Mouse (Mus musculus) CH12.LX (cell line): Measurements from ENCODE around the gene Zbtb9. TPM values are rescaled to one million over a fixed set of nuclear protein-coding genes. Genes with fewer than 3 reads are reported as not detected.

Experiments used
- DNase-seq: peaks from one replicate; pipeline ENCODE4 v3.0.0-alpha.2; 2013; ENCODE audit errors: extremely low read depth
- H3K27ac ChIP-seq: 2 replicates; pipeline ENCODE4 v1.5.1; 2012; ENCODE audit warnings: low read depth, mild to moderate bottlenecking, control low read depth, moderate library complexity; ENCODE audit not compliant: insufficient read depth
- H3K27me3 ChIP-seq: replicated peaks from 2 replicates; pipeline ENCODE3; 2012; ENCODE audit warnings: inconsistent platforms
- H3K36me3 ChIP-seq, 2 experiments: replicated peaks in 1 of 2; 2 replicates each; pipeline versions ENCODE3 to v1.6.1; 2012; ENCODE audit warnings: inconsistent platforms in 1 of 2, low read length in 1 of 2, mild to moderate bottlenecking in 1 of 2, mixed read lengths in 1 of 2, moderate library complexity in 1 of 2; ENCODE audit not compliant: control insufficient read depth in 1 of 2, insufficient read depth in 1 of 2
- H3K4me1 ChIP-seq, 2 experiments: 2 replicates each; pipeline ENCODE4 v1.6.1; 2012; ENCODE audit warnings: inconsistent platforms in 1 of 2, moderate library complexity in 1 of 2; ENCODE audit not compliant: insufficient read depth in 2 of 2, control insufficient read depth in 1 of 2
- H3K4me2 ChIP-seq: 2 replicates; pipeline ENCODE4 v1.6.1; 2012; ENCODE audit warnings: low read depth, mild to moderate bottlenecking, control low read depth; ENCODE audit not compliant: poor library complexity, insufficient read depth, severe bottlenecking
- H3K4me3 ChIP-seq, 3 experiments: fragments of 150-350 bp in 1 of 3; sonication (generic) in 1 of 3; replicated peaks in 1 of 3; 2 replicates each; pipeline versions ENCODE3 to v1.5.1; 2011 to 2012; ENCODE audit warnings: low read depth in 2 of 3, low read length in 2 of 3, mild to moderate bottlenecking in 2 of 3, moderate library complexity in 2 of 3, control low read depth in 1 of 3, improper control_type of control experiment in 1 of 3, inconsistent platforms in 1 of 3, mixed read lengths in 1 of 3; ENCODE audit not compliant: poor library complexity in 1 of 3
- H3K79me2 ChIP-seq: replicated peaks from 2 replicates; pipeline ENCODE4 v1.6.1; 2012; ENCODE audit warnings: mild to moderate bottlenecking, moderate library complexity; ENCODE audit not compliant: control insufficient read depth, poor library complexity, insufficient read depth, severe bottlenecking; ENCODE audit errors: extremely low read depth
- H3K9ac ChIP-seq: 2 replicates; pipeline ENCODE4 v1.6.1; 2012; ENCODE audit warnings: low read depth, mild to moderate bottlenecking, control low read depth, moderate library complexity; ENCODE audit not compliant: insufficient read depth
- H3K9me3 ChIP-seq: replicated peaks from 2 replicates; pipeline ENCODE3; 2012; ENCODE audit warnings: low read length, inconsistent platforms, mixed read lengths
- ETS1 ChIP-seq: conservative IDR thresholded peaks from 2 replicates; pipeline ENCODE4 v1.6.1; 2012; ENCODE audit warnings: low read depth, mild to moderate bottlenecking, inconsistent platforms, low read length, improper control_type of control experiment, moderate library complexity
- GABPA ChIP-seq: IDR thresholded peaks from 2 replicates; pipeline ENCODE4 v1.6.1; 2012; ENCODE audit warnings: low read depth, low read length, improper control_type of control experiment, inconsistent platforms; ENCODE audit not compliant: insufficient replicate concordance
- HCFC1 ChIP-seq: IDR thresholded peaks from 2 replicates; pipeline ENCODE4 v1.6.1; 2012; ENCODE audit warnings: low read depth, mild to moderate bottlenecking, inconsistent platforms, low read length, improper control_type of control experiment
- JUND ChIP-seq: conservative IDR thresholded peaks from 2 replicates; pipeline ENCODE4 v1.6.1; 2011; ENCODE audit warnings: low read depth, low read length, improper control_type of control experiment
- MAFK ChIP-seq: IDR thresholded peaks from 2 replicates; pipeline ENCODE4 v1.6.1; 2011; ENCODE audit warnings: low read length, improper control_type of control experiment; ENCODE audit not compliant: insufficient replicate concordance
- MXI1 ChIP-seq: IDR thresholded peaks from 2 replicates; pipeline ENCODE4 v1.6.1; 2011; ENCODE audit warnings: mild to moderate bottlenecking, low read depth, low read length, improper control_type of control experiment
- MYC ChIP-seq: IDR thresholded peaks from 2 replicates; pipeline ENCODE4 v1.6.1; 2011; ENCODE audit warnings: low read depth, mild to moderate bottlenecking, improper control_type of control experiment, low read length
- NELFE ChIP-seq: IDR thresholded peaks from 2 replicates; pipeline ENCODE4 v1.6.1; 2011; ENCODE audit warnings: low read depth, low read length, improper control_type of control experiment
- RCOR1 ChIP-seq: conservative IDR thresholded peaks from 2 replicates; pipeline ENCODE4 v1.6.1; 2012; ENCODE audit warnings: low read depth, mild to moderate bottlenecking, inconsistent platforms, low read length, improper control_type of control experiment
- USF1 ChIP-seq: IDR thresholded peaks from 2 replicates; pipeline ENCODE4 v1.6.1; 2014; ENCODE audit warnings: low read depth, mild to moderate bottlenecking, inconsistent platforms, low read length, improper control_type of control experiment
- USF2 ChIP-seq: conservative IDR thresholded peaks from 2 replicates; pipeline ENCODE4 v1.6.1; 2011; ENCODE audit warnings: low read depth, low read length, improper control_type of control experiment
- ZKSCAN1 ChIP-seq: IDR thresholded peaks from 2 replicates; pipeline ENCODE4 v1.6.1; 2012; ENCODE audit warnings: low read depth, inconsistent platforms, low read length, improper control_type of control experiment, borderline replicate concordance
- dilution Hi-C: fragments of 300-500 bp; cut with MboI; formaldehyde crosslinking; loops from 2 replicates; pipeline ENCODE4 v1.14.3; 2020; ENCODE audit warnings: low sequenced_read_pairs; ENCODE audit not compliant: extremely low pct_unique_long_range_greater_than_20kb, extremely low pct_ligation_motif_present
- in situ Hi-C: fragments of 300-500 bp; cut with MboI; formaldehyde crosslinking; loops from 3 replicates; pipeline ENCODE4 v1.14.3; 2019; ENCODE audit warnings: low sequenced_read_pairs, low pct_ligation_motif_present, low pct_unique_long_range_greater_than_20kb, mixed read lengths
- polyA plus RNA-seq: library from polyadenylated mRNA; unstranded; fragments of >175 nt; gene quantifications from 2 replicates; pipeline ENCODE4 v1.2.1, GENCODE M21; 2012; ENCODE audit warnings: low read depth; ENCODE audit not compliant: insufficient read length
- total RNA-seq, 2 experiments: library from RNA; depleted of rRNA; stranded (reverse); fragments of 300-350 nt in 1 of 2; fragments of >200 nt in 1 of 2; gene quantifications; 2 replicates each; pipeline ENCODE4 v1.2.3; 2012 to 2014

Gene Zbtb9
- total and polyA plus RNA-seq, 3 experiments = 2.0 to 14.3 (median 8.1) TPM

- Histone ChIP-seq H3K9me3 (no peaks in the 10 kb centered on the region), H3K4me3 (no peak overlapping the region), H3K9ac (no peak overlapping the region), H3K27ac (no peak overlapping the region), H3K79me2 (no peaks in the 10 kb centered on the region), H3K4me1 (peaks cover 6 to 10% of the 10 kb centered on the region in 2 experiments; a peak in 3 of 4 replicates), H3K4me2 (no peak overlapping the region), H3K27me3 (peaks cover 76% of the 10 kb centered on the region), H3K36me3 (no peaks in the 10 kb centered on the region)
- dilution Hi-C loops = no loop called here
- no peak for DNase-seq
- in situ Hi-C loops = no loop called here
- TF ChIP-seq ETS1 = no peak
- TF ChIP-seq USF1 = no peak
These were observed 27.0 kb upstream of the Zbtb9 start for GRCm38 (mm10) chr17:26945824-26946495.

GRCm38 (mm10) chr17:26946567-26946966 lies 26.4 kb upstream of the Zbtb9 start:
- peaks cover 6 to 10% of the 10 kb centered on the region in 2 experiments; a peak in 3 of 4 replicates for H3K4me1 ChIP-seq
- no peak overlapping the region for H3K9ac ChIP-seq
- H3K4me3 ChIP-seq = no peak overlapping the region
- peaks cover 81% of the 10 kb centered on the region for H3K27me3 ChIP-seq
- no peak overlapping the region for H3K4me2 ChIP-seq
- TF ChIP-seq NELFE (no peak), GABPA (no peak), ZKSCAN1 (no peak), HCFC1 (no peak), USF1 (no peak), USF2 (no peak), MXI1 (no peak), JUND (no peak), MYC (no peak), MAFK (no peak), RCOR1 (no peak)
- in situ Hi-C loops (no loop called here), dilution Hi-C loops (no loop called here)
- no peaks in the 10 kb centered on the region for H3K79me2 ChIP-seq
- no peaks in the 10 kb centered on the region for H3K36me3 ChIP-seq
- DNase-seq = no peak
- no peak overlapping the region for H3K27ac ChIP-seq
- H3K9me3 ChIP-seq = no peaks in the 10 kb centered on the region
